Mouse (Mus musculus) liver, adult 2 months (tissue): ENCODE measurements around the gene Ikzf2. TPM values are rescaled to one million over a fixed set of nuclear protein-coding genes. Genes with fewer than 3 reads are reported as not detected.

ENCODE experiments used
- DNase-seq: peaks from one replicate; pipeline ENCODE4 v3.0.0-alpha.2; 2011; ENCODE audit warnings: low read depth, low spot score; ENCODE audit errors: extremely low read depth
- H3K27ac ChIP-seq: fragments of 200-500 bp; replicated peaks from 2 replicates; pipeline ENCODE4 v1.5.1; 2012; ENCODE audit warnings: low read depth, mild to moderate bottlenecking, control low read depth, inconsistent platforms, low read length; ENCODE audit not compliant: insufficient read depth
- H3K27me3 ChIP-seq: fragments of 200-500 bp; 2 replicates; pipeline ENCODE4 v1.6.1; 2012; ENCODE audit warnings: mild to moderate bottlenecking, moderate library complexity, low read length, inconsistent platforms; ENCODE audit not compliant: control insufficient read depth, insufficient read depth
- H3K36me3 ChIP-seq: fragments of 200-500 bp; 2 replicates; pipeline ENCODE4 v1.6.1; 2012; ENCODE audit warnings: low read length, inconsistent platforms; ENCODE audit not compliant: control insufficient read depth, insufficient read depth
- H3K4me1 ChIP-seq: fragments of 200-500 bp; 2 replicates; pipeline ENCODE4 v1.6.1; 2011; ENCODE audit warnings: low read length; ENCODE audit not compliant: control insufficient read depth, insufficient read depth
- H3K4me3 ChIP-seq: fragments of 200-500 bp; 2 replicates; pipeline ENCODE4 v1.5.1; 2011; ENCODE audit warnings: low read depth, mild to moderate bottlenecking, control low read depth, low read length, moderate library complexity; ENCODE audit not compliant: insufficient read depth
- H3K79me2 ChIP-seq: fragments of 200-500 bp; 2 replicates; pipeline ENCODE4 v1.6.1; 2012; ENCODE audit warnings: inconsistent platforms, mild to moderate bottlenecking, low read length, moderate library complexity; ENCODE audit not compliant: control insufficient read depth, insufficient read depth
- H3K9ac ChIP-seq: fragments of 200-500 bp; 2 replicates; pipeline ENCODE4 v1.6.1; 2012; ENCODE audit warnings: low read depth, mild to moderate bottlenecking, control low read depth, inconsistent platforms, low read length
- CTCF ChIP-seq: fragments of 200-500 bp; IDR thresholded peaks from 2 replicates; pipeline ENCODE4 v1.5.1; 2011; ENCODE audit warnings: low read depth, low read length, control low read depth
- POLR2A ChIP-seq: fragments of 200-500 bp; IDR thresholded peaks from 2 replicates; pipeline ENCODE4 v1.6.1; 2011; ENCODE audit warnings: low read length, control low read depth; ENCODE audit not compliant: insufficient read depth; ENCODE audit errors: extremely low read depth
- WGBS: fragments of 180-500 bp; shearing (Covaris S2); methylation state at CpG from one replicate; pipeline ENCODE4 v1.1.7; 2018; 5-methylcytosine and 5-hydroxymethylcytosine counted together
- polyA plus RNA-seq: library from polyadenylated mRNA; depleted of rRNA; stranded (reverse); fragments of >200 nt; gene quantifications from 2 replicates; pipeline ENCODE4 v1.2.3, GENCODE M21; 2012
- total RNA-seq: library from RNA; depleted of rRNA; stranded (reverse); fragments of >200 nt; gene quantifications from 2 replicates; pipeline ENCODE4 v1.2.3, GENCODE M21; 2014

The Ikzf2 gene
- total and polyA plus RNA-seq, 2 experiments: 0.04 to 0.55 TPM

DNA sequence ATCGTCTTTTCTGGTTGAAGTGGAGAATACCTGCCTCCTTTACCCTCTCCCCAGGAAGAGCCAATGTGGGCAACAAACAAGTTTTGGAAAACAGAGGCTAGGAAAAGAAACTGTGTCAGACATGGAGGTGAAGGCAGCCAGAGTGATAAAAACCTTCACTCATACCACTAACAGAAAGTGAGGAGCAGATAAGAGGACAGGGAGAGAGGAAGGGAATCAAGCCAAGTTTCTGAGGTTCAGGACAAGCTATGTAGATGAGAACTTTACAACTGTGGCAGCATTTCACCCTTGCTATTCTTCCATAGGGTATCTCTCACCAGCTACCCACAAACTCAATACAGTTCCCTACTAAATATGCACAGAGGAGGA is 141.2 kb downstream of the Ikzf2 start:
- DNase-seq: no peak
- H3K27me3 ChIP-seq: no peaks in the 10 kb centered on the region
- H3K79me2 ChIP-seq: no peaks in the 10 kb centered on the region
- no peaks in the 10 kb centered on the region for H3K4me1 ChIP-seq
- TF ChIP-seq CTCF (no peak), POLR2A (no peak)
- H3K36me3 ChIP-seq: no peaks in the 10 kb centered on the region
- no peak overlapping the region for H3K27ac ChIP-seq
- WGBS: 90% methylated on average over 1 of the region's 1 CpGs
- H3K9ac ChIP-seq: no peak overlapping the region
- H3K4me3 ChIP-seq: no peak overlapping the region

DNA sequence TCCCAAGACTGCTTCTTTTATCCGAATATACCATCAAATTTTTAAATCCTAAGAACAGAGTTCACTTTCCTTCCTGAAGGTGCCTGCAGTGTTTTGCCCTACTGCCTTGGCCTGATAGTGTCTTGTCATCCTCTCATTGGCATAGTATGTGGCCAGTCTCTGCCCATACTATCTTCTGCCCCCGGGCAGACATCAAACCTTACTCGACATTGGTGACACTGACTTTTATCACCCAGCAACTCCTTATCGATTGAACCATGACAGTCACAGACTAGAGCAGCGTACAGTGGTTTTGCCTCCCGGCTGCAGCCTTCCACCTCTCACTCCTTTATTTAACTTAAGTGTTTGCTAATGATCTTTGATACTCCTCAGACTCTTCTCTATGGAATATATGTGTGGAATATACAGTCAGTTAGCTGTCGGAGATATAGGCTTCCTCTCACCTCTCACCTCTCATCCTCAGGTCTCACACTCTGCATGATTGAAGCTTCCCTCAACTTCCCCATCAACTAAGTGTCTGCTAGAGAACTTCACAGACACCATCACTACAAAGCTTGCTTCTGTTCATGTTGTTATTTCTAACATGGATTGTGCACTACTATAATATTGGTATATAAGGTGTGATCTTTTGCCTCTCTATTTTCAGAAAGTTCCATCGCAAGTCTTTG is 141.7 kb downstream of the Ikzf2 start:
- WGBS: 83% methylated on average over 8 of the region's 8 CpGs

DNA sequence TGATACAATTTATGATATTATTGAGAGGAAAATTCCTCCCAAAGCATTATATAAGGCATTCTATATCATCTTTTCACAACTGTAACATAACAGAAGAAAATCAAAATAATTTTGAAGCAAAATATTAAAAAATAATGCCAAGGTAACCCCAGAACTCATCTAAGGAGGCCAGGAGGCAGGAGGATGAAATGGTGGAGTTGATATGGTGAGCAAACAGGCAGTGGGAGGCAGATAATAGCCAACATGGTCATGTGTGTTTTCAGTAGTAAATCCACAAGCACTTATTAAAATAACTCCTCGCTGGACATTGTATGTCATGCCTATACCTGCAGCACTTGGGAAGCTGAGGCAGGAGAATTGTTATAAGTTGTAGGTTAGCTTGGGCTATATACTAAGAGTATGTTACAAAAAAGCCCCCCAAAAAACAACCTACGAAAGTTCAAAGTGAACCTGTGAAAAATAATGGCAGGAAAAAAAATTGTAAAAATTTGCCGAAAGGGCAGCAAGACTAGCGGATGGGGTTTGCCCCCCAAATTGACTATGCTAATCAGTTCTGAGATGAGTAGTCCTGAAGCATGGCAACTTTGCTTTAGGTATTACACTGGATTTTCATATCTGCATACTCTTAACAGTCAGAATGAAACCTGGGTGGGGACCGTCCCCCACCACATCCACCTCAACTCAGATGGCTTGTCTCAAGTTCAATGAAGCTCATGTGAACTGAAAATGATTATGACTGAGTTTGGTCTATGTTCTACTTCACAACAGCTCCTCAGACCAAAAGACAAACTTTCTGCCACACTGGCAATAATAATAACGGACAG is 143.1 kb downstream of the Ikzf2 start:
- Histone ChIP-seq H3K9ac (no peak overlapping the region), H3K4me3 (no peak overlapping the region), H3K36me3 (no peaks in the 10 kb centered on the region), H3K27ac (no peak overlapping the region), H3K27me3 (no peaks in the 10 kb centered on the region), H3K79me2 (no peaks in the 10 kb centered on the region), H3K4me1 (no peaks in the 10 kb centered on the region)
- no peak for DNase-seq
- WGBS: 91% methylated on average over 6 of the region's 6 CpGs
- TF ChIP-seq CTCF: no peak
- TF ChIP-seq POLR2A: no peak

More for the DNA sequence above, 141.7 kb downstream of the Ikzf2 start:
- Histone ChIP-seq H3K79me2 (no peaks in the 10 kb centered on the region), H3K4me1 (no peaks in the 10 kb centered on the region), H3K4me3 (no peak overlapping the region), H3K27ac (no peak overlapping the region), H3K36me3 (no peaks in the 10 kb centered on the region), H3K27me3 (no peaks in the 10 kb centered on the region), H3K9ac (no peak overlapping the region)
- TF ChIP-seq CTCF (no peak), POLR2A (no peak)
- no peak for DNase-seq

DNA sequence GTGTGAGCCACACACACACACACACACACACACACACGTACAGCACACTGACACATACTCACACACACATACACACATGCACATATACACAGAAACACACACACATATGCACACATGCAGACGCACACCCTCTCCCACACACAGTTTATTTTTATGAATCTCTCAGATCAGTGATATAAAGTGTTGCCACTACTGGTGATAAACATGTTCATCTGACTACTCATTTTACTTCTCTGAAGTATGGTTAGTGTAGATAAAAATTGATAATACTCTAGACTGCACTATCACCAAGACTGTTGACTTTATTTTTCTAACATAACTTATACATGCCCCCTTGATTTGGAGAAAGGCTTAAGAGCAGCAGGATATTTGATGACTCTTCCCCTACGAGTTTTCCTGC is 144.5 kb downstream of the Ikzf2 start:
- no peak for DNase-seq
- no peaks in the 10 kb centered on the region for H3K79me2 ChIP-seq
- WGBS: 78% methylated on average over 3 of the region's 3 CpGs
- H3K36me3 ChIP-seq: no peaks in the 10 kb centered on the region
- TF ChIP-seq CTCF: no peak
- no peak for TF ChIP-seq POLR2A
- H3K27me3 ChIP-seq: no peaks in the 10 kb centered on the region
- no peak overlapping the region for H3K4me3 ChIP-seq
- no peak overlapping the region for H3K27ac ChIP-seq
- H3K4me1 ChIP-seq: no peaks in the 10 kb centered on the region
- H3K9ac ChIP-seq: no peak overlapping the region

DNA sequence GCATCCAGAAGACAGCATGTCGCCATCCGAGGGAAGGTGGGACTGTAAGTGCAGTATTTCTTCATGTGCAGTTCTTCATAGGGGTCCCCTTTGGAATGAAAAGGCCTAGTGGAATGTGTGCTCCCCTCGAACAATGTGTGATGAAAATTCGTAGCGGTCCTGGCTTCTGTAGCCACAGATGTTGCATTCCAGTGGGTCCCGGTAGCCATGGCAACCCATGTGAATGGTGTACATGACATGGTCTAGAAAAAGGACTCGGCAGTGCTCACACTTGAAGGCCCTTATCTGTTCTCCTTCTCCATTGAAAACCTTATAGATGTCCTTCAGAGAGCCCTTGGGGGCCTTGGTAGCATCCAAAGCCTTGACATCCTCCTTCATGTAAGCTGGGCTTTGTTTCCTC is 148.4 kb downstream of the Ikzf2 start:
- Histone ChIP-seq H3K79me2 (no peaks in the 10 kb centered on the region), H3K27ac (no peak overlapping the region), H3K4me1 (no peaks in the 10 kb centered on the region), H3K4me3 (no peak overlapping the region), H3K36me3 (no peaks in the 10 kb centered on the region), H3K9ac (no peak overlapping the region), H3K27me3 (no peaks in the 10 kb centered on the region)
- no peak for TF ChIP-seq POLR2A
- TF ChIP-seq CTCF: no peak
- 89% methylated on average over 7 of the region's 7 CpGs for WGBS
- no peak for DNase-seq

DNA sequence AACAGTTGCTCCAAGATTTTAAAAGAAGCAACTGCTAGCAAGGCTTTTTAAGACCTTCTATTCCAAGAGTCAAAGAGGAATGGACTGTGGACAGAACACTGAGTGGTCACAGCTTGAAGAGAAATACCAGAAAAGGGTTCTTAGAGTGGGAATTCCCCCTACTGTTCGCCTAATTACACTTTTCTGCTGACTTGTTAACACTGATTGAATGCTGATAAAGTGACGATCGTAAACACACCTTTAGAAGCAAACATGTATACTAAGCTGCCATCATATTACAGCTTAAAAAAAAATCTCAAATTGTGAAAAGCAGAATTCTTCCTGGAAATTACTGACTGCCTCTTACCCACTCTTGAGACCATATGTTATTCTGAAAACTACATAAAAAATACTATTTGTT is 149.4 kb downstream of the Ikzf2 start:
- H3K9ac ChIP-seq: no peak overlapping the region
- TF ChIP-seq POLR2A (no peak), CTCF (no peak)
- H3K4me1 ChIP-seq: no peaks in the 10 kb centered on the region
- H3K79me2 ChIP-seq: no peaks in the 10 kb centered on the region
- H3K27ac ChIP-seq: no peak overlapping the region
- H3K27me3 ChIP-seq: no peaks in the 10 kb centered on the region
- no peaks in the 10 kb centered on the region for H3K36me3 ChIP-seq
- H3K4me3 ChIP-seq: no peak overlapping the region
- 60% methylated on average over 3 of the region's 3 CpGs for WGBS
- no peak for DNase-seq
